In genomic region chr14:102510387-102510786, GRCm38 (mm10) we compare ENCODE assay signal across 8 mouse cellular contexts.
DNase-seq lines count a peak whose midpoint lies in the region; ATAC-seq and TF ChIP-seq lines count a peak whose summit lies in the region.

No protein-coding gene starts in this region.

- H3K27me3 ChIP-seq in heart, embryonic 11.5 days (ENCODE audit: control insufficient read depth, insufficient read depth, low read length): no peaks in the 10 kb centered on the region
- H3K27me3 ChIP-seq in midbrain, embryonic 13.5 days: no peaks in the 10 kb centered on the region
- H3K27me3 ChIP-seq in stomach, postnatal 0 days (ENCODE audit: control insufficient read depth, insufficient read depth, low read length): no peaks in the 10 kb centered on the region

- H3K9me3 ChIP-seq in heart, embryonic 11.5 days (replicated peaks; ENCODE audit: control insufficient read depth, low read length): no peaks in the 10 kb centered on the region
- no peaks in the 10 kb centered on the region for H3K9me3 ChIP-seq in midbrain, embryonic 13.5 days
- H3K9me3 ChIP-seq in stomach, postnatal 0 days (ENCODE audit: control insufficient read depth, low read length): no peaks in the 10 kb centered on the region

- TF ChIP-seq POLR2A in cortical plate, adult 2 months (IDR thresholded peaks at IDR 0.05; ENCODE audit: extremely low read depth, insufficient read depth, low read length): no peak

- no peak overlapping the region for H3K9ac ChIP-seq in heart, embryonic 11.5 days (ENCODE audit: low read depth, low read length)
- H3K9ac ChIP-seq in midbrain, embryonic 13.5 days (replicated peaks): no peak overlapping the region
- H3K9ac ChIP-seq in stomach, postnatal 0 days (ENCODE audit: low read length): no peak overlapping the region

- no peak overlapping the region for H3K4me2 ChIP-seq in heart, embryonic 11.5 days
- no peak overlapping the region for H3K4me2 ChIP-seq in midbrain, embryonic 13.5 days (replicated peaks)
- H3K4me2 ChIP-seq in stomach, postnatal 0 days (replicated peaks; ENCODE audit: low read depth): no peak overlapping the region

- DNase-seq in heart, adult 18-20 months: peak; percentile 28 to 74
- peak; percentile 59 to 87 for DNase-seq in adrenal gland, adult (ENCODE audit: inconsistent age in 2 of 2, low spot score in 1 of 2)
- peak; percentile 74 for DNase-seq in heart, postnatal 4 days
- peak; percentile 35 for DNase-seq in left cerebral cortex, adult 11 months (ENCODE audit: low spot score)
- DNase-seq in stomach, postnatal 0 days (ENCODE audit: low spot score): peak; percentile 68

- no peak overlapping the region for H3K27ac ChIP-seq in heart, embryonic 11.5 days (ENCODE audit: low read depth, low read length)
- H3K27ac ChIP-seq in cortical plate, adult 2 months (ENCODE audit: insufficient read depth, low read length): no peak overlapping the region
- H3K27ac ChIP-seq in midbrain, embryonic 13.5 days: no peak overlapping the region
- H3K27ac ChIP-seq in stomach, postnatal 0 days (replicated peaks): no peak overlapping the region

- ATAC-seq in heart, embryonic 11.5 days (replicated peaks; ENCODE audit: insufficient number of reproducible peaks, low FRiP score, low TSS enrichment): no peak
- ATAC-seq in midbrain, embryonic 13.5 days: peak; percentile 50; the same call in 1 of the 2 replicates
- 0 out of 2 replicates have a peak, but pooled peaks have one; percentile 29 for ATAC-seq in stomach, postnatal 0 days (ENCODE audit: low FRiP score, low TSS enrichment)

- 26% methylated on average over 4 of the region's 4 CpGs for WGBS in heart, embryonic 11.5 days (ENCODE audit: insufficient replicate concordance)
- 28% methylated on average over 4 of the region's 4 CpGs for WGBS in midbrain, embryonic 13.5 days
- 41% methylated on average over 4 of the region's 4 CpGs for WGBS in stomach, postnatal 0 days

- H3K4me3 ChIP-seq in heart, embryonic 11.5 days (ENCODE audit: low read depth, low read length): no peak overlapping the region
- H3K4me3 ChIP-seq in cortical plate, adult 2 months (ENCODE audit: insufficient read depth, low read length): no peak overlapping the region
- no peak overlapping the region for H3K4me3 ChIP-seq in midbrain, embryonic 13.5 days (replicated peaks)
- no peak overlapping the region for H3K4me3 ChIP-seq in stomach, postnatal 0 days (ENCODE audit: low read depth, low read length)

- no peaks in the 10 kb centered on the region for H3K4me1 ChIP-seq in heart, embryonic 11.5 days (ENCODE audit: control insufficient read depth, insufficient read depth, low read length)
- no peaks in the 10 kb centered on the region for H3K4me1 ChIP-seq in cortical plate, adult 2 months (ENCODE audit: control insufficient read depth, insufficient read depth, low read length)
- no peaks in the 10 kb centered on the region for H3K4me1 ChIP-seq in midbrain, embryonic 13.5 days (replicated peaks)
- no peaks in the 10 kb centered on the region for H3K4me1 ChIP-seq in stomach, postnatal 0 days (replicated peaks; ENCODE audit: control insufficient read depth, insufficient read depth)

- peak; percentile 78 for TF ChIP-seq CTCF in cortical plate, adult 2 months (IDR thresholded peaks at IDR 0.05; ENCODE audit: extremely low read depth, insufficient read depth, low read length)
- peak; percentile 85 for TF ChIP-seq CTCF in stomach, postnatal 0 days (IDR thresholded peaks at IDR 0.05; ENCODE audit: low read depth)

- no peaks in the 10 kb centered on the region for H3K36me3 ChIP-seq in heart, embryonic 11.5 days (ENCODE audit: control insufficient read depth, insufficient read depth, low read length)
- H3K36me3 ChIP-seq in midbrain, embryonic 13.5 days: no peaks in the 10 kb centered on the region
- no peaks in the 10 kb centered on the region for H3K36me3 ChIP-seq in stomach, postnatal 0 days (ENCODE audit: control insufficient read depth, insufficient read depth, low read length)

- no peak for TF ChIP-seq EP300 in stomach, postnatal 0 days (optimal IDR thresholded peaks at IDR 0.05)
